Mouse (Mus musculus) ES-E14 (cell line): Measurements from ENCODE around the gene Mtpn. TPM values are rescaled to one million over a fixed set of nuclear protein-coding genes. Genes with fewer than 3 reads are reported as not detected.

Source experiments
- DNase-seq: peaks from one replicate; pipeline ENCODE4 v3.0.0-alpha.2; 2013; ENCODE audit warnings: low read depth, low spot score
- H3K27ac ChIP-seq: 2 replicates; pipeline ENCODE4 v1.5.1; 2012; ENCODE audit warnings: low read depth, mild to moderate bottlenecking, low read length, moderate library complexity, mixed read lengths; ENCODE audit not compliant: poor library complexity, insufficient read depth, severe bottlenecking
- H3K36me3 ChIP-seq: 2 replicates; pipeline ENCODE4 v1.6.1; 2012; ENCODE audit warnings: mild to moderate bottlenecking, low read length, moderate library complexity, mixed read lengths; ENCODE audit not compliant: control insufficient read depth, poor library complexity, insufficient read depth, severe bottlenecking
- H3K4me1 ChIP-seq, 2 experiments: fragments of 150-350 bp in 1 of 2; sonication (generic) in 1 of 2; 2 replicates each; pipeline ENCODE4 v1.6.1; 2012; ENCODE audit warnings: low read length in 2 of 2, mild to moderate bottlenecking in 1 of 2, mixed read lengths in 1 of 2; ENCODE audit not compliant: control insufficient read depth in 2 of 2, insufficient read depth in 2 of 2, poor library complexity in 1 of 2
- H3K4me3 ChIP-seq, 2 experiments: fragments of 150-350 bp in 1 of 2; sonication (generic) in 1 of 2; 2 replicates each; pipeline ENCODE4 v1.5.1; 2012; ENCODE audit warnings: low read length in 2 of 2, low read depth in 1 of 2, mild to moderate bottlenecking in 1 of 2, mixed read lengths in 1 of 2; ENCODE audit not compliant: insufficient read depth in 1 of 2, poor library complexity in 1 of 2, severe bottlenecking in 1 of 2
- H3K9ac ChIP-seq: 2 replicates; pipeline ENCODE4 v1.6.1; 2012; ENCODE audit warnings: low read depth, mild to moderate bottlenecking, low read length, mixed read lengths; ENCODE audit not compliant: poor library complexity, insufficient read depth, severe bottlenecking
- H3K9me3 ChIP-seq: fragments of 150-350 bp; sonication (generic); 2 replicates; pipeline ENCODE4 v1.6.1; 2012; ENCODE audit warnings: low read depth, mild to moderate bottlenecking, low read length; ENCODE audit not compliant: control insufficient read depth, insufficient read depth
- CHD2 ChIP-seq: IDR thresholded peaks from 2 replicates; pipeline ENCODE4 v1.6.1; 2014; ENCODE audit warnings: mild to moderate bottlenecking, low read depth, low read length, inconsistent platforms
- HCFC1 ChIP-seq: IDR thresholded peaks from 2 replicates; pipeline ENCODE4 v1.6.1; 2012; ENCODE audit warnings: low read length, inconsistent platforms, borderline replicate concordance; ENCODE audit not compliant: insufficient read depth
- MAFK ChIP-seq: IDR thresholded peaks from 2 replicates; pipeline ENCODE4 v1.6.1; 2014; ENCODE audit warnings: mild to moderate bottlenecking, low read depth, low read length, inconsistent platforms; ENCODE audit not compliant: insufficient read depth
- ZC3H11A ChIP-seq: IDR thresholded peaks from 2 replicates; pipeline ENCODE4 v1.6.1; 2012; ENCODE audit warnings: low read depth, mild to moderate bottlenecking, inconsistent platforms, low read length, borderline replicate concordance
- ZNF384 ChIP-seq: IDR thresholded peaks from 2 replicates; pipeline ENCODE4 v1.6.1; 2012; ENCODE audit warnings: low read depth, low read length, inconsistent platforms
- in situ Hi-C, 2 experiments: fragments of 600-800 bp; cut with MboI; formaldehyde crosslinking; loops; one replicate each; pipeline ENCODE4 v1.15.1; 2025; ENCODE audit warnings: low sequenced_read_pairs in 2 of 2, inconsistent platforms in 1 of 2; ENCODE audit not compliant: unreplicated experiment in 2 of 2
- total RNA-seq: library from RNA; depleted of rRNA; stranded (reverse); fragments of 300-350 nt; gene quantifications from 2 replicates; pipeline ENCODE4 v1.2.3, GENCODE M21; 2012

Mtpn gene
- total RNA-seq, 1 experiment = 90.0 TPM

DNA sequence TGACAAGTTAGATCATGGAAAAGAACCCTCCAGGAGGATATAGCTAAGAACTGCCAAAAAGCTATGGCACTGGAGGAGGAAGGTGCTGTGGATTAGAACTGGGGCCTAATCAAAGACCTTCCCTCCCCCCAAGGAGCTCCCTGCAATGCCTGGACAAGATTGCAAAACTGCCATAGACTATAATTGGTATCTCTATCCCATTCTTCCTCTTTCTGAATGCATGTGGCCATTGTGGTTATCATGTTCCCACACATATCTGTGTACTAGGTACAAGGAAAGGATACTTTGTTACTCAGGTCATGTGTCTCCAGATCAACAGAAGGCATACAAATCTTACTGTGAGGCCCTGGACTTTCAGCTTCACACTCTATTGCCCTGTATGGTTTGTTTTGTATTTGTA is 4.7 kb upstream of the Mtpn start:
- no peak for DNase-seq
- Histone ChIP-seq H3K4me3 (no peak overlapping the region), H3K36me3 (no peaks in the 10 kb centered on the region), H3K4me1 (0 out of 4 replicates have a peak, but pooled peaks cover 0 to 2% of the 10 kb centered on the region in 2 experiments), H3K9me3 (no peaks in the 10 kb centered on the region), H3K27ac (no peak overlapping the region), H3K9ac (no peak overlapping the region)
- TF ChIP-seq ZC3H11A = no peak
- TF ChIP-seq ZNF384 = no peak
- no peak for TF ChIP-seq CHD2
- TF ChIP-seq HCFC1 = no peak
- no peak for TF ChIP-seq MAFK
- in situ Hi-C loops = no loop called here

DNA sequence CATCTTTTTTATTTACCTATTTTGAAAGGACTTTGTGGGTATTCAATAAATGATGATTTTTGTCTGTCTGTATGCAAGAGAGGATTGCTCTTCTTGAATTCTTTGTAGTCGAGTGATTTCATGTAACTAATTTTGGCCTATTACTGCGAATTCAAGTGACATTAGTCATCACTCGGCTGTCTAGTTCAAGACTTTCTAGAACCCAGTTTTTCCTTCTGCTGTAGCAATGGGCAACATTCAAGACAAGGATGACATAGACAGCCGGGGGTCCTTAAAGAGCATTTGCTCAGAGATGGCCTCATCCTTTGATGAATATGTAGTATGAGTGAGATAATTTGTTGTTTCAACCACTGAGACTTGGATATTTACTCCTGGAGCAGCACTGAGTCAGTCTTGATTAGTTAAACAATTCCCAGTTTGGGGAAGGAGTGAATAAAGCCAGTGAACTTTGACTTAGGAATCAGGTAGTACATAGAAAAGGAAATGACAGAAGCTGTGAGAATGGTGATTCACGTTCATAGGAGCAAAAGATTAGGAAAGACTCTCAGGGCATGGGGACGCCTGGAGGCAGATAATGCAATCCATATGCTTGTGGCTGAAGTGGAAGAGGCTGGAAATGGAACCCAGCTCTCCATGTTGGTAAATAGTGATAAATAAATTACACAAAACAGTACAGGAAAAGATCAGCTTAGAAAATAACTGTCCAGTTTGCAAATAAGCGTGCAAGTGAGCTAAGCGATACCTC is 3.1 kb upstream of the Mtpn start:
- H3K9me3 ChIP-seq = no peaks in the 10 kb centered on the region
- H3K4me3 ChIP-seq = no peak overlapping the region
- no peaks in the 10 kb centered on the region for H3K36me3 ChIP-seq
- in situ Hi-C loops = no loop called here
- H3K27ac ChIP-seq = no peak overlapping the region
- DNase-seq = no peak
- peaks cover 0 to 6% of the 10 kb centered on the region in 2 experiments; a peak in 2 of 4 replicates for H3K4me1 ChIP-seq
- H3K9ac ChIP-seq = no peak overlapping the region
- TF ChIP-seq CHD2 = no peak
- TF ChIP-seq ZC3H11A = no peak
- TF ChIP-seq HCFC1 = no peak
- no peak for TF ChIP-seq MAFK
- TF ChIP-seq ZNF384 = no peak

DNA sequence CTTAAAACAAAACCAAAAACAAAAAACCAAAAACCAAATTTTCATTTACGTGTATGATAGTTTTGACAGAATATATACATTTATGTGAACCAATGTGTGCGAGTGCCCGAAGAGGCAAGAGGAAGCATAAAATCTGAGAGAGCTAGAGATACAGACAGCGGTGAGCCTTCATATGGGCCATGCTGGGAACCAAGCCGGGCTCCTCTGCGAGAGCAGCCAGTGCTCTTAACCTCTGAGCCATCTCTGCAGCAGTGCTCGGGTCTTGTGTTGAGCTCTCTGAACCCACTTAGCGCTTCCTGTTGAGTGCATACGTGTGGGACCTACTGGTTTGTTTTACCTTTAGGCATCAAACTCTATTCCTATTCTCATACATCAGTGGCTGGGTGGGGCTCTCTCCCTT is 689 bp upstream of the Mtpn start:
- TF ChIP-seq HCFC1 = no peak
- no peak for TF ChIP-seq CHD2
- TF ChIP-seq MAFK = no peak
- TF ChIP-seq ZNF384 = no peak
- TF ChIP-seq ZC3H11A = no peak

DNA sequence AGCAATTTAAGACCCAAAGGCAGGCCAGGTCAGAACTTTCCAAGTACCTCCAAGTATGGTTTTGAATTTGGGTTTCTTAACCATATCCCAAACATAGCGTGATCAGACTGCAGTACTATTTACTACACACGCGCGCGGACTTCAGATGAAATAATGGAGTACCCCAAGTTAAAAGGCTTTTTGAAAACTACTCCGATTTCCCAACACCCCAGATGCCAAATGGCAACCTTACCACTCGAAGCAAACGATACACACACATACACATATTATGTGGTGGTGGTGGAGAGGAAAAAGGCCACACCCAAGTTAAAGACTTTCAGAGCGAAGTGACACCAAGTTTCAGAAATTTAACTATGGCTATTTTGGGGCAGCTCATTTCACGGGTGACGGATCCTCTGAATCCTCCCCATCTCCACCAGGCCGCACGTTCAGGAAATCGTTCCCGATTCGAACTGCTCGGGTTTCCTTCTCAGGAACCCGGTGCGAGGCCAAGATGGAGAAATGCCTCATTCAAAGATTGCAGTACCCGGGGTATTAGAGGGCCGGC is 858 bp downstream of the Mtpn start:
- H3K27ac ChIP-seq = no peak overlapping the region
- in situ Hi-C loops = no loop called here

More for the DNA sequence above, 689 bp upstream of the Mtpn start:
- Histone ChIP-seq H3K9me3 (no peaks in the 10 kb centered on the region), H3K27ac (no peak overlapping the region), H3K36me3 (no peaks in the 10 kb centered on the region), H3K9ac (no peak overlapping the region), H3K4me3 (no peak overlapping the region), H3K4me1 (peaks cover 0 to 6% of the 10 kb centered on the region in 2 experiments; a peak in 2 of 4 replicates)
- in situ Hi-C loops = no loop called here
- DNase-seq = no peak

More for the DNA sequence above, 858 bp downstream of the Mtpn start:
- DNase-seq = no peak
- no peak for TF ChIP-seq ZC3H11A
- no peak for TF ChIP-seq MAFK
- no peak for TF ChIP-seq CHD2
- no peaks in the 10 kb centered on the region for H3K36me3 ChIP-seq
- peaks cover 0 to 6% of the 10 kb centered on the region in 2 experiments; a peak in 2 of 4 replicates for H3K4me1 ChIP-seq
- H3K4me3 ChIP-seq = peak overlapping the region; percentile 81 to 98
- H3K9ac ChIP-seq = peak overlapping the region; percentile 79
- H3K9me3 ChIP-seq = no peaks in the 10 kb centered on the region
